Mouse (Mus musculus) liver, postnatal 0 days (tissue): Measurements from ENCODE around the gene Tgif2lx1.
"Not testable (repeated sequence)": the region's sequence is repeated elsewhere in the genome, so short reads cannot be mapped to it uniquely, and the experiment has no call there.

ENCODE experiments used
- CTCF ChIP-seq: sonication (generic); IDR thresholded peaks from 2 replicates; pipeline ENCODE4 v1.5.1; 2016; ENCODE audit warnings: antibody characterized with exemption, low read depth
- EP300 ChIP-seq: IDR thresholded peaks from 2 replicates; pipeline ENCODE4 v1.6.1; 2016; ENCODE audit warnings: antibody characterized with exemption, low read depth, mild to moderate bottlenecking

GRCm38 (mm10) chrX:118480637-118481036 lies at the start of gene Tgif2lx1:
- not testable (repeated sequence) for TF ChIP-seq CTCF, EP300
